8 mouse cellular contexts compared by ENCODE assay signal in the genomic region with DNA sequence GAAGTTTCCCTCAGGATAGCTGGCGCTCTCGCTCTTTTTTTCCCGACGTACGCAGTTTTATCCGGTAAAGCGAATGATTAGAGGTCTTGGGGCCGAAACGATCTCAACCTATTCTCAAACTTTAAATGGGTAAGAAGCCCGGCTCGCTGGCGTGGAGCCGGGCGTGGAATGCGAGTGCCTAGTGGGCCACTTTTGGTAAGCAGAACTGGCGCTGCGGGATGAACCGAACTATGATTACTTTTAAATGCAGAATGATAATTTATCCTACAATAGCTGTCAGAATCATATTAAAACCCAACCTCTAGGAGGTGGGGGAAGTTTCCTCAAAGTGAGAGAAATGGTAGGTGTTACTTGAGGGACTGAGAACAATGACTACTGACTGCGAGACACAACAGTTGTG.
DNase-seq lines count a peak whose midpoint lies in the region.
"Not testable (repeated sequence)": the region's sequence is repeated elsewhere in the genome, so short reads cannot be mapped to it uniquely, and the experiment has no call there.

No protein-coding gene starts in this region.

- peak; percentile 64 for DNase-seq in adrenal gland, adult 2 months
- peak; percentile 83 to 87 for DNase-seq in frontal cortex, postnatal 36 days (ENCODE audit: low spot score in 2 of 2)
- DNase-seq in heart, postnatal 14 days: peak; percentile 21 to 45
- DNase-seq in layer of hippocampus, adult 11-12 months (ENCODE audit: low spot score): peak; percentile 72
- peak; percentile 82 to 91 for DNase-seq in left cerebral cortex, postnatal 25 days (ENCODE audit: low spot score in 2 of 2)
- DNase-seq in ovary, adult 18-20 months (ENCODE audit: low spot score): peak; percentile 28
- DNase-seq in spleen, postnatal 4 days (ENCODE audit: low spot score in 2 of 2): peak; percentile 32 to 76
- peak; percentile 29 for DNase-seq in urinary bladder, postnatal 25 days (ENCODE audit: low spot score)

- intact Hi-C loops in heart, postnatal 14 days (cut with DNase I); left cerebral cortex, postnatal 25 days (cut with DNase I): not testable (repeated sequence)

Comparison
In these comparisons a context has a peak if more than half of its experiments do, and no peak if none do; other contexts are left out.
1. Peak in every context shown above with its lines: DNase-seq.
2. DNase-seq: peak in every context shown above with its lines; median percentile 86 in left cerebral cortex, postnatal 25 days; 85 in frontal cortex, postnatal 36 days; 72 in layer of hippocampus, adult 11-12 months; 64 in adrenal gland, adult 2 months; 54 in spleen, postnatal 4 days; 33 in heart, postnatal 14 days; 29 in urinary bladder, postnatal 25 days; 28 in ovary, adult 18-20 months.